Mouse (Mus musculus) left cerebral cortex, postnatal 36 days (tissue): ENCODE data around the gene Med18. TPM values are rescaled to one million over a fixed set of nuclear protein-coding genes. Genes with fewer than 3 reads are reported as not detected.

Experiments used
- DNase-seq, 2 experiments: peaks; one replicate each; pipeline ENCODE4 v3.0.0; 2021 to 2022; ENCODE audit warnings: low spot score in 2 of 2, mixed read lengths in 1 of 2
- intact Hi-C: fragments of 180-260 bp; cut with DNase I; formaldehyde crosslinking; loops from one replicate; pipeline ENCODE4 v1.15.1; 2025
- total RNA-seq, 2 experiments: library from RNA; stranded (reverse); gene quantifications; 2 replicates each; pipeline ENCODE4 v1.2.3; 2021

Gene Med18
- 1 to 10 TPM; 8.8 to 9.6 TPM for total RNA-seq

GRCm38 (mm10) chr4:132463430-132464254 lies at the start of gene Med18:
Gene Med18, minus strand, starts transcription at chr4:132463921.
- intact Hi-C loops, result loop anchor here (2.0 kb wide), 1 partner anchor 51 kb away; no protein-coding TSS in a partner anchor

GRCm38 (mm10) chr4:132512080-132512479 lies 48.4 kb upstream of the Med18 start:
- DNase-seq, result no peak
- intact Hi-C loops, result loop anchor here (5.0 to 10.0 kb wide), 4 partner anchors 100 to 470 kb away; partner anchors contain the start of genes Rab42 and Taf12

More at GRCm38 (mm10) chr4:132463430-132464254, at the start of gene Med18:
- peak; percentile 95 for DNase-seq

GRCm38 (mm10) chr4:132510352-132510798 lies 46.7 kb upstream of the Med18 start, which contains the start of gene Sesn2:
Gene Sesn2, minus strand, starts transcription at chr4:132510501.
- peak; percentile 97 for DNase-seq
- intact Hi-C loops, result loop anchor here (5.0 to 10.0 kb wide), 4 partner anchors 98 to 468 kb away; partner anchors contain the start of genes Rab42 and Taf12

GRCm38 (mm10) chr4:132509621-132510296 lies 46.0 kb upstream of the Med18 start:
- intact Hi-C loops, result loop anchor here (5.0 to 10.0 kb wide), 4 partner anchors 97 to 467 kb away; partner anchors contain the start of genes Rab42 and Taf12
- DNase-seq, result peak; percentile 55 to 59

- DNase-seq, result no peak
- intact Hi-C loops, result no loop called here
Observed at GRCm38 (mm10) chr4:132507210-132507609, 43.5 kb upstream of the Med18 start.

GRCm38 (mm10) chr4:132506250-132506649 lies 42.5 kb upstream of the Med18 start:
- no peak for DNase-seq
- intact Hi-C loops, result no loop called here

- intact Hi-C loops, result no loop called here
Observed at GRCm38 (mm10) chr4:132505800-132506199, 42.1 kb upstream of the Med18 start.

GRCm38 (mm10) chr4:132505034-132505738 lies 41.5 kb upstream of the Med18 start:
- intact Hi-C loops, result no loop called here
- DNase-seq, result no peak

More at GRCm38 (mm10) chr4:132505800-132506199, 42.1 kb upstream of the Med18 start:
- no peak for DNase-seq

- intact Hi-C loops, result no loop called here
- no peak for DNase-seq
Observed at GRCm38 (mm10) chr4:132503344-132503743, 39.6 kb upstream of the Med18 start.

- intact Hi-C loops, result no loop called here
- no peak for DNase-seq
Observed at GRCm38 (mm10) chr4:132501639-132502038, 37.9 kb upstream of the Med18 start.

- DNase-seq, result no peak
- intact Hi-C loops, result no loop called here
Observed at GRCm38 (mm10) chr4:132494271-132494918, 30.7 kb upstream of the Med18 start.

- DNase-seq, result no peak
- intact Hi-C loops, result no loop called here
Observed at GRCm38 (mm10) chr4:132492178-132493060, 28.7 kb upstream of the Med18 start.

- intact Hi-C loops, result no loop called here
- DNase-seq, result no peak
Observed at GRCm38 (mm10) chr4:132491748-132492147, 28.0 kb upstream of the Med18 start.

- intact Hi-C loops, result no loop called here
Observed at GRCm38 (mm10) chr4:132491057-132491456, 27.3 kb upstream of the Med18 start.

GRCm38 (mm10) chr4:132490273-132491010 lies 26.7 kb upstream of the Med18 start:
- intact Hi-C loops, result no loop called here
- no peak for DNase-seq

More at GRCm38 (mm10) chr4:132491057-132491456, 27.3 kb upstream of the Med18 start:
- DNase-seq, result no peak

GRCm38 (mm10) chr4:132488976-132489375 lies 25.3 kb upstream of the Med18 start:
- DNase-seq, result no peak
- intact Hi-C loops, result no loop called here

- intact Hi-C loops, result no loop called here
- DNase-seq, result no peak
Observed at GRCm38 (mm10) chr4:132488521-132488920, 24.8 kb upstream of the Med18 start.
